Mouse (Mus musculus) hindbrain, embryonic 14.5 days (tissue): ENCODE results near the gene Sox1. TPM values are rescaled to one million over a fixed set of nuclear protein-coding genes. Genes with fewer than 3 reads are reported as not detected.

Source experiments
- ATAC-seq: fragments of 200-750 bp; cut with Nextera tagmentation; 2 replicates; pipeline ENCODE4 v1.8.0; 2017; ENCODE audit warnings: moderate number of reproducible peaks, mild to moderate bottlenecking, moderate TSS enrichment, moderate library complexity; ENCODE audit not compliant: low FRiP score
- DNase-seq: peaks from one replicate; pipeline ENCODE4 v3.0.0-alpha.2; 2015; ENCODE audit warnings: low spot score
- H3K27ac ChIP-seq: fragments of 300-500 bp; sonication (generic); 2 replicates; pipeline ENCODE4 v1.5.1; 2014; ENCODE audit warnings: mild to moderate bottlenecking, moderate library complexity
- H3K27me3 ChIP-seq: fragments of 300-500 bp; sonication (generic); 2 replicates; pipeline ENCODE4 v1.6.1; 2014; ENCODE audit warnings: mild to moderate bottlenecking, low read length, mixed read lengths; ENCODE audit not compliant: control insufficient read depth, insufficient read depth
- H3K36me3 ChIP-seq: fragments of 300-500 bp; sonication (generic); replicated peaks from 2 replicates; pipeline ENCODE4 v1.6.1; 2014; ENCODE audit not compliant: control insufficient read depth, insufficient read depth
- H3K4me1 ChIP-seq: fragments of 300-500 bp; sonication (generic); replicated peaks from 2 replicates; pipeline ENCODE4 v1.6.1; 2014; ENCODE audit warnings: antibody characterized with exemption, low read length, mixed read lengths; ENCODE audit not compliant: control insufficient read depth, insufficient read depth
- H3K4me2 ChIP-seq: fragments of 300-500 bp; sonication (generic); replicated peaks from 2 replicates; pipeline ENCODE4 v1.6.1; 2014; ENCODE audit warnings: mild to moderate bottlenecking, moderate library complexity
- H3K4me3 ChIP-seq: fragments of 300-500 bp; sonication (generic); replicated peaks from 2 replicates; pipeline ENCODE4 v1.5.1; 2014; ENCODE audit warnings: mild to moderate bottlenecking, low read length
- H3K9ac ChIP-seq: fragments of 300-500 bp; sonication (generic); 2 replicates; pipeline ENCODE4 v1.6.1; 2014
- H3K9me3 ChIP-seq: fragments of 300-500 bp; sonication (generic); 2 replicates; pipeline ENCODE4 v1.6.1; 2016; ENCODE audit warnings: low read length; ENCODE audit not compliant: control insufficient read depth
- WGBS: fragments of 180-500 bp; shearing (Covaris S2); extraction: QIAGEN DNeasy Blood & Tissue Kit; methylation state at CpG from one replicate; pipeline ENCODE4 v1.1.7; 2014; 5-methylcytosine and 5-hydroxymethylcytosine counted together
- microRNA-seq: library from miRNA; unstranded; fragments of <30 nt; microRNA quantifications from one replicate; pipeline ENCODE4, GENCODE M21; 2016
- polyA plus RNA-seq: library from polyadenylated mRNA; unstranded; fragments of >200 nt; fragmentation: Nextera tagmentation; extraction: Ambion mirVana; gene quantifications from 2 replicates; pipeline ENCODE4 v1.2.1, GENCODE M21; 2014

Sox1 gene
- polyA plus RNA-seq, 1 experiment from 2014 or later = 1.9 TPM

GRCm38 (mm10) chr8:12445258-12445657, 50.2 kb downstream of the Sox1 start:
- H3K9me3 ChIP-seq = peaks cover 3% of the 10 kb centered on the region; the same call in 1 of the 2 replicates
- no peak overlapping the region for H3K4me3 ChIP-seq
- H3K4me1 ChIP-seq = peaks cover 9% of the 10 kb centered on the region; the same call in 1 of the 2 replicates
- no peak overlapping the region for H3K4me2 ChIP-seq
- H3K36me3 ChIP-seq = no peaks in the 10 kb centered on the region
- no peak overlapping the region for H3K9ac ChIP-seq
- H3K27me3 ChIP-seq = peaks cover 10% of the 10 kb centered on the region; the same call in 1 of the 2 replicates
- 78% methylated on average over 2 of the region's 2 CpGs for WGBS
- DNase-seq (no peak), ATAC-seq (no peak)
- H3K27ac ChIP-seq = no peak overlapping the region

DNA sequence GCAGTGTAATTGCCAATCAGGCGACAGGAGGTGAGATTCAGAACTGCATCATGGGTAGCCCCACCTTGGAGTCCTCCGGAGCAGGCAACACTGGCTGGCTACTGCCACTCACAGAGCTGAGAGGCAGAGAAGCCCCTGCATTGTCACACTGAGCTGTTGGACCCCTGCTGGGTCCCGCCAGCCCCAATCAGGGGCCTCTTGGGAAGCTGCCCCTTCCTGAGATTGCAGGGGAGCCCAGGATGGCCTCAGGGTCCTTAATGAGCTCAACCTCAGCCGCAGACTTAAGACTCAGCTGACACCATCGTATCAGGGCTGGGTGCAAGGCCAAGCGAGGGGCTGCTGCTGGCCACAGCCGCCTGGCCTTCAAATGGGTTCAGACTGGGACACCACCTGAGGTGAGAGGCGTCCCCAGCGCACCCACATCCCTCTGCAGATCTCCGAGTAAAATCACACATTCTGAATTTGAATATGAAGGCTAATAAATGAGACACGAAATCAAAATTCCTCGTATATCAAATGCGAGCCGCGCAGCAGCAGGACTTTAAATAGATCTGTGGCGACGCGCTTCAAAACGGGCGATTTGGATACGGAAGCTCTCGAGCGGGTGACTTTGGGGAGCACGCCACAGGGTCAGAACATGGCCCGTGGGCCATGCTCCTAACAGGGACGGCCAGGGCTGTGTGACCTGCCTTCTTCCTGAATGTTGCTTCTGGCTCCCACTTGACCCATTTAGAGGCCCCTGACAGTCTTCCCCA, 51.0 kb downstream of the Sox1 start:
- H3K27ac ChIP-seq = no peak overlapping the region
- H3K4me1 ChIP-seq = peaks cover 9% of the 10 kb centered on the region; the same call in 1 of the 2 replicates
- no peak for DNase-seq
- peaks cover 3% of the 10 kb centered on the region; the same call in 1 of the 2 replicates for H3K9me3 ChIP-seq
- H3K36me3 ChIP-seq = no peaks in the 10 kb centered on the region
- peaks cover 10% of the 10 kb centered on the region; the same call in 1 of the 2 replicates for H3K27me3 ChIP-seq
- no peak for ATAC-seq
- H3K9ac ChIP-seq = no peak overlapping the region
- WGBS = 5% methylated on average over 26 of the region's 26 CpGs
- 0 out of 2 replicates have a peak overlapping the region, but pooled peaks have one; percentile 1 for H3K4me3 ChIP-seq
- peak overlapping the region; percentile 39 for H3K4me2 ChIP-seq

Small RNAs within 50 kb of the gene (microRNA-seq; reads per million reads assigned to microRNA genes)
- gene Gm25239 = not detected

Other genes starting within 250 kb of the Sox1 start
- gene A230072I06Rik, start 116.5 kb upstream of the Sox1 start, polyA plus RNA-seq = not detected in 2 replicates
- gene Spaca7, start 177.7 kb downstream of the Sox1 start, polyA plus RNA-seq = not detected in 2 replicates